Mouse (Mus musculus) heart, embryonic 11.5 days (tissue): ENCODE results near the gene Ovch2. TPM values are rescaled to one million over a fixed set of nuclear protein-coding genes. Genes with fewer than 3 reads are reported as not detected.

Experiments
- ATAC-seq: fragments of 200-750 bp; cut with Nextera tagmentation; replicated peaks from 2 replicates; pipeline ENCODE4 v1.8.0; 2017; ENCODE audit warnings: moderate library complexity; ENCODE audit not compliant: insufficient number of reproducible peaks, low FRiP score, low TSS enrichment
- H3K27ac ChIP-seq: fragments of 300-500 bp; sonication (generic); 2 replicates; pipeline ENCODE4 v1.5.1; 2014; ENCODE audit warnings: mild to moderate bottlenecking, low read depth, low read length
- H3K27me3 ChIP-seq: fragments of 300-500 bp; sonication (generic); 2 replicates; pipeline ENCODE4 v1.6.1; 2014; ENCODE audit warnings: mild to moderate bottlenecking, low read length, mixed read lengths; ENCODE audit not compliant: control insufficient read depth, insufficient read depth
- H3K36me3 ChIP-seq: fragments of 300-500 bp; sonication (generic); 2 replicates; pipeline ENCODE4 v1.6.1; 2014; ENCODE audit warnings: mild to moderate bottlenecking, low read length, moderate library complexity, mixed read lengths; ENCODE audit not compliant: control insufficient read depth, insufficient read depth
- H3K4me1 ChIP-seq: fragments of 300-500 bp; sonication (generic); 2 replicates; pipeline ENCODE4 v1.6.1; 2014; ENCODE audit warnings: low read length; ENCODE audit not compliant: control insufficient read depth, insufficient read depth
- H3K4me2 ChIP-seq: fragments of 300-500 bp; sonication (generic); 2 replicates; pipeline ENCODE4 v1.6.1; 2014; ENCODE audit warnings: mild to moderate bottlenecking, moderate library complexity
- H3K4me3 ChIP-seq: fragments of 300-500 bp; sonication (generic); 2 replicates; pipeline ENCODE4 v1.5.1; 2014; ENCODE audit warnings: low read depth, low read length
- H3K9ac ChIP-seq: fragments of 300-500 bp; sonication (generic); 2 replicates; pipeline ENCODE4 v1.6.1; 2014; ENCODE audit warnings: mild to moderate bottlenecking, low read depth, low read length, moderate library complexity
- H3K9me3 ChIP-seq: fragments of 300-500 bp; sonication (generic); replicated peaks from 2 replicates; pipeline ENCODE4 v1.6.1; 2016; ENCODE audit warnings: low read length; ENCODE audit not compliant: control insufficient read depth
- WGBS: fragments of 180-500 bp; shearing (Covaris S2); extraction: QIAGEN DNeasy Blood & Tissue Kit; methylation state at CpG from one replicate; pipeline ENCODE4 v1.1.7; 2014; ENCODE audit not compliant: insufficient replicate concordance; 5-methylcytosine and 5-hydroxymethylcytosine counted together
- polyA plus RNA-seq: library from polyadenylated mRNA; unstranded; fragments of >200 nt; fragmentation: Nextera tagmentation; extraction: Ambion mirVana; gene quantifications from 2 replicates; pipeline ENCODE4 v1.2.1, GENCODE M21; 2014

Gene Ovch2
- polyA plus RNA-seq, 1 experiment from 2014 or later: not detected

DNA sequence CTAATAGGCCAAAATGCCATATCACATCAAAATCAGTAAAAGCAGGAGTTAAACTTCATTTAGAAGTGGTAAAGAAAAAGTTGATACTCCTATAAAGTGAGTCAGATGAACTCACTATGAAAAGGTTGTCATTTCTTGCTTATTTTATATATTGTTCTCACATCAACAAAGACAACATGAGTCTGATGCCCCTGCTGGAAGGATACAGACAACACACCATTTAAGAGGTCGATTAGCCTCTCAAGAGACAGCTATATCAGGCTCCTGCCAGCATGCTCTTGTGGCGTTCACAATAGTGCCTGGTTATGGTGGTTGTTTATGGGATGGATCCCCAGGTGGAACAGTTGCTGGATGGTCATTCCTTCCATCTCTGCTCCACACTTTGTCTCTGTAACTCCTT is 67.8 kb downstream of the Ovch2 start:
- no peaks in the 10 kb centered on the region for H3K27me3 ChIP-seq
- H3K4me3 ChIP-seq: no peak overlapping the region
- no peak overlapping the region for H3K9ac ChIP-seq

More for the DNA sequence above, 67.8 kb downstream of the Ovch2 start:
- no peaks in the 10 kb centered on the region for H3K4me1 ChIP-seq
- H3K27ac ChIP-seq: no peak overlapping the region
- H3K4me2 ChIP-seq: no peak overlapping the region
- H3K9me3 ChIP-seq: no peaks in the 10 kb centered on the region
- H3K36me3 ChIP-seq: peaks cover 4% of the 10 kb centered on the region; the same call in 1 of the 2 replicates
- ATAC-seq: no peak
- 61% methylated on average over 2 of the region's 2 CpGs for WGBS

Other genes starting within 250 kb of the Ovch2 start
- gene Olfml1, start 233.8 kb downstream of the Ovch2 start, polyA plus RNA-seq: 7.3 and 8.2 TPM in 2 replicates
- gene Ppfibp2, start 206.0 kb downstream of the Ovch2 start, polyA plus RNA-seq: 6.3 and 7.9 TPM in 2 replicates
- gene 5330417H12Rik, start 176.0 kb downstream of the Ovch2 start, polyA plus RNA-seq: not detected in 2 replicates
- gene Cyb5r2, start 43.2 kb downstream of the Ovch2 start, polyA plus RNA-seq: 0.76 and 1.2 TPM in 2 replicates
- not detected in 2 replicates for gene Olfr467, start 11.1 kb upstream of the Ovch2 start, polyA plus RNA-seq
- not detected in 2 replicates for gene Olfr469, start 24.3 kb upstream of the Ovch2 start, polyA plus RNA-seq
- not detected in 2 replicates for gene Olfr470, start 46.3 kb upstream of the Ovch2 start, polyA plus RNA-seq
- not detected in 2 replicates for gene Olfr472, start 96.7 kb upstream of the Ovch2 start, polyA plus RNA-seq
- not detected in 2 replicates for gene Olfr473, start 129.2 kb upstream of the Ovch2 start, polyA plus RNA-seq
- not detected in 2 replicates for gene Olfr474, start 153.4 kb upstream of the Ovch2 start, polyA plus RNA-seq
- gene Olfr476, start 163.6 kb upstream of the Ovch2 start, polyA plus RNA-seq: not detected in 2 replicates
- not detected in 2 replicates for gene Olfr477, start 185.5 kb upstream of the Ovch2 start, polyA plus RNA-seq
- gene Olfr478, start 232.8 kb upstream of the Ovch2 start, polyA plus RNA-seq: not detected in 2 replicates
- not detected in 2 replicates for gene Olfr479, start 249.5 kb upstream of the Ovch2 start, polyA plus RNA-seq